ENCODE assay signal across 9 mouse cellular contexts in the genomic region with DNA sequence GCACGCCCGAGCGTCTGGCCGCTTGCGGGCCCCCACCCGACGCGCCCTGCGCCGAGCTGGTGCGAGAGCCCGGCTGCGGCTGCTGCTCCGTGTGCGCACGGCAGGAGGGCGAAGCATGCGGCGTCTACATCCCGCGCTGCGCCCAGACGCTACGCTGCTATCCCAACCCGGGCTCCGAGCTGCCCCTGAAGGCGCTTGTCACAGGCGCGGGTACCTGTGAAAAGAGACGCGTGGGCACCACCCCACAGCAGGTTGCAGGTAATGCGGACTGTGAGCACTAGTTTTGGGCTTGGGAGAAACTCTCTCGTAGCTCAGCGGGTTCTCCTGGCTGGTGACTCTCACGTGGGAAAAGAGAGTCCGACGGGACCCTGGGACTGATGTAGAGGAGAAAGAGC. TPM values are rescaled to one million over a fixed set of nuclear protein-coding genes. Genes with fewer than 3 reads are reported as not detected.
A peak's percentile ranks its signal among the peaks of the same experiment; 100 is the strongest.
DNase-seq lines count a peak whose midpoint lies in the region; ATAC-seq and TF ChIP-seq lines count a peak whose summit lies in the region.
"Had no signal": no experiment of that assay in that cellular context is flagged by ENCODE, and none has a peak within 500 bp of the region (broad histone marks: within the 10 kb centered on the region; RNA-seq: fewer than 3 reads in every experiment).

No protein-coding gene starts in this region.

- TF ChIP-seq CTCF in E14TG2a.4 (conservative IDR thresholded peaks at IDR 0.05; ENCODE audit: low read length), result no peak

- DNase-seq in heart, postnatal 4 days, result no peak
- peak; percentile 58 for DNase-seq in embryonic facial prominence, embryonic 11.5 days (ENCODE audit: low spot score)
- DNase-seq in intestine, embryonic 14.5 days (ENCODE audit: low spot score), result peak; percentile 82
- no peak for DNase-seq in adrenal gland, adult 8-10 months
- DNase-seq in thymus, postnatal 10 days (ENCODE audit: low spot score in 2 of 2), result no peak

- under 1% methylated on average over 37 of the region's 37 CpGs for WGBS in heart, embryonic 15.5 days
- 0% methylated on average over 37 of the region's 37 CpGs for WGBS in embryonic facial prominence, embryonic 11.5 days
- 0% methylated on average over 35 of the region's 37 CpGs for WGBS in intestine, embryonic 14.5 days

- peak overlapping the region; percentile 67 for H3K4me3 ChIP-seq in heart, embryonic 15.5 days
- H3K4me3 ChIP-seq in E14TG2a.4 (replicated peaks; ENCODE audit: low read length), result peak overlapping the region; percentile 98
- H3K4me3 ChIP-seq in embryonic facial prominence, embryonic 11.5 days (ENCODE audit: low read depth, low read length), result peak overlapping the region; percentile 72
- H3K4me3 ChIP-seq in intestine, embryonic 14.5 days (ENCODE audit: low read depth, low read length), result peak overlapping the region; percentile 59
- H3K4me3 ChIP-seq in myocyte, result peak overlapping the region; percentile 36

- peak; percentile 36; the same call in 1 of the 2 replicates for ATAC-seq in heart, embryonic 15.5 days (replicated peaks; ENCODE audit: insufficient number of reproducible peaks, insufficient read depth, low FRiP score, low read depth)
- ATAC-seq in embryonic facial prominence, embryonic 11.5 days (replicated peaks; ENCODE audit: insufficient number of reproducible peaks, low FRiP score, low TSS enrichment, low read depth), result peak; percentile 40; the same call in 1 of the 2 replicates
- ATAC-seq in intestine, embryonic 14.5 days (replicated peaks; ENCODE audit: low FRiP score, low TSS enrichment, low read depth), result peak; percentile 54

- peak overlapping the region; percentile 68 for H3K9ac ChIP-seq in heart, embryonic 15.5 days
- peak overlapping the region; percentile 84 for H3K9ac ChIP-seq in embryonic facial prominence, embryonic 11.5 days (replicated peaks; ENCODE audit: low read length)
- peak overlapping the region; percentile 63 for H3K9ac ChIP-seq in intestine, embryonic 14.5 days (ENCODE audit: low read length)

- H3ac ChIP-seq in myocyte (ENCODE audit: control insufficient read depth, insufficient read length), result peak overlapping the region; percentile 23

- no peak for TF ChIP-seq POLR2A in myocyte (IDR thresholded peaks at IDR 0.05; ENCODE audit: insufficient read length, low read depth)

- H3K4me2 ChIP-seq in heart, embryonic 15.5 days, result peak overlapping the region; percentile 99
- peak overlapping the region; percentile 98 for H3K4me2 ChIP-seq in embryonic facial prominence, embryonic 11.5 days (ENCODE audit: low read depth, low read length)
- H3K4me2 ChIP-seq in intestine, embryonic 14.5 days (ENCODE audit: low read length), result peak overlapping the region; percentile 98
- H3K4me2 ChIP-seq in myocyte (ENCODE audit: low read depth), result peak overlapping the region; percentile 95

- H3K79me2 ChIP-seq in myocyte (ENCODE audit: control insufficient read depth, insufficient read depth), result peaks cover 11% of the 10 kb centered on the region

- H3K9me3 ChIP-seq in heart, embryonic 15.5 days (replicated peaks), result no peaks in the 10 kb centered on the region
- no peaks in the 10 kb centered on the region for H3K9me3 ChIP-seq in E14TG2a.4 (ENCODE audit: low read length)
- no peaks in the 10 kb centered on the region for H3K9me3 ChIP-seq in embryonic facial prominence, embryonic 11.5 days (replicated peaks; ENCODE audit: control insufficient read depth, low read length)
- no peaks in the 10 kb centered on the region for H3K9me3 ChIP-seq in intestine, embryonic 14.5 days (ENCODE audit: control insufficient read depth, low read length)

- peaks cover 37% of the 10 kb centered on the region for H3K4me1 ChIP-seq in heart, embryonic 15.5 days (replicated peaks)
- H3K4me1 ChIP-seq in E14TG2a.4 (replicated peaks; ENCODE audit: low read depth, low read length), result peaks cover 71% of the 10 kb centered on the region
- peaks cover 9% of the 10 kb centered on the region; the same call in 1 of the 2 replicates for H3K4me1 ChIP-seq in embryonic facial prominence, embryonic 11.5 days (ENCODE audit: control insufficient read depth, insufficient read depth, low read length)
- peaks cover 25% of the 10 kb centered on the region for H3K4me1 ChIP-seq in intestine, embryonic 14.5 days (replicated peaks; ENCODE audit: control insufficient read depth, insufficient read depth, low read length)

- no peaks in the 10 kb centered on the region for H3K36me3 ChIP-seq in heart, embryonic 15.5 days
- H3K36me3 ChIP-seq in E14TG2a.4 (ENCODE audit: insufficient read depth, low read length), result peaks cover 24% of the 10 kb centered on the region
- no peaks in the 10 kb centered on the region for H3K36me3 ChIP-seq in embryonic facial prominence, embryonic 11.5 days (replicated peaks; ENCODE audit: control insufficient read depth, insufficient read depth, low read depth, low read length)
- no peaks in the 10 kb centered on the region for H3K36me3 ChIP-seq in intestine, embryonic 14.5 days (ENCODE audit: control insufficient read depth, insufficient read depth, low read length)
- no peaks in the 10 kb centered on the region for H3K36me3 ChIP-seq in myocyte (ENCODE audit: control insufficient read depth, insufficient read depth)

- peaks cover 33% of the 10 kb centered on the region for H3K27me3 ChIP-seq in heart, embryonic 15.5 days
- no peaks in the 10 kb centered on the region for H3K27me3 ChIP-seq in E14TG2a.4 (ENCODE audit: insufficient read depth, low read length)
- H3K27me3 ChIP-seq in embryonic facial prominence, embryonic 11.5 days (ENCODE audit: control insufficient read depth, insufficient read depth, low read length), result no peaks in the 10 kb centered on the region
- no peaks in the 10 kb centered on the region for H3K27me3 ChIP-seq in intestine, embryonic 14.5 days (replicated peaks; ENCODE audit: control insufficient read depth, insufficient read depth, low read length)
- H3K27me3 ChIP-seq in myocyte (ENCODE audit: control insufficient read depth, insufficient read depth, insufficient read length), result no peaks in the 10 kb centered on the region

- no peak overlapping the region for H3K27ac ChIP-seq in heart, embryonic 15.5 days
- H3K27ac ChIP-seq in embryonic facial prominence, embryonic 11.5 days (replicated peaks; ENCODE audit: low read depth, low read length), result peak overlapping the region; percentile 75
- peak overlapping the region; percentile 27; the same call in 1 of the 2 replicates for H3K27ac ChIP-seq in intestine, embryonic 14.5 days (ENCODE audit: low read depth)

TF ChIP-seq in myocyte, 11 proteins besides CTCF, POLR2A, EP300 and RAD21:
- peak in 1 of 3 experiments; percentile 0 for TF ChIP-seq MYOG (IDR thresholded peaks at IDR 0.05; ENCODE audit: control insufficient read depth in 1 of 3, insufficient read depth in 1 of 3, insufficient read length in 2 of 3, low read depth in 2 of 3)
- no peak for TF ChIP-seq E2F4 (IDR thresholded peaks at IDR 0.05; ENCODE audit: insufficient read depth)
- no peak for TF ChIP-seq REST (IDR thresholded peaks at IDR 0.05; ENCODE audit: insufficient read depth, insufficient read length)

RNA-seq across cellular contexts. Expression of gene Igfbp2, which starts 0.4 kb away (rescaled TPM):
- 44.4 and 85.9 TPM in 2 replicates for polyA plus RNA-seq in heart, embryonic 15.5 days (2015; fragmentation: Nextera tagmentation; extraction: Ambion mirVana)
- 1 to 10 TPM; 5.3 to 8.4 TPM for total RNA-seq in heart, postnatal 4 days (2021)
- 368 and 450 TPM in 2 replicates for polyA plus RNA-seq in embryonic facial prominence, embryonic 11.5 days (2014; fragmentation: Nextera tagmentation; extraction: Ambion mirVana)
- polyA plus RNA-seq in intestine, embryonic 14.5 days (2014; fragmentation: Nextera tagmentation; extraction: Ambion mirVana), result 194 and 217 TPM in 2 replicates
- 83.7 TPM for polyA plus RNA-seq in myocyte (2012; fragmentation: generic; extraction: Trizol)
- 1 to 10 TPM; 2.4 to 4.0 (median 2.6) TPM for total RNA-seq in adrenal gland, adult 8-10 months (2022)
- total RNA-seq: hematopoietic stem cell, adult 5-6 weeks had no signal

RNA-seq across cellular contexts. Expression of gene Igfbp5, which starts 50.0 kb away (rescaled TPM):
- polyA plus RNA-seq in heart, embryonic 15.5 days (2015; fragmentation: Nextera tagmentation; extraction: Ambion mirVana), result 79.0 and 101 TPM in 2 replicates
- total RNA-seq in heart, postnatal 4 days (2021), result 100 to 1,000 TPM; 190 to 236 TPM
- 69.4 and 71.2 TPM in 2 replicates for polyA plus RNA-seq in embryonic facial prominence, embryonic 11.5 days (2014; fragmentation: Nextera tagmentation; extraction: Ambion mirVana)
- polyA plus RNA-seq in intestine, embryonic 14.5 days (2014; fragmentation: Nextera tagmentation; extraction: Ambion mirVana), result 46.2 and 53.1 TPM in 2 replicates
- 691 TPM for polyA plus RNA-seq in myocyte (2012; fragmentation: generic; extraction: Trizol)
- 100 to 1,000 TPM in 3 of 4 experiments, 10 to 100 TPM in 1; 99.0 to 265 (median 164) TPM for total RNA-seq in adrenal gland, adult 8-10 months (2022)

Comparison
In these comparisons a context has a peak if more than half of its experiments do, and no peak if none do; other contexts are left out.
1. H3K4me3 ChIP-seq: peak in every context shown above with its lines; median percentile 98 in E14TG2a.4; 72 in embryonic facial prominence, embryonic 11.5 days; 67 in heart, embryonic 15.5 days; 59 in intestine, embryonic 14.5 days; 36 in myocyte.
2. DNase-seq: peak in embryonic facial prominence, embryonic 11.5 days (single experiment) and intestine, embryonic 14.5 days (single experiment); none in heart, postnatal 4 days (single experiment), adrenal gland, adult 8-10 months (single experiment) and thymus, postnatal 10 days (0 of 2).
3. Peak in every context shown above with its lines, with median percentiles within 50 percentile points of each other: ATAC-seq, H3K4me2 ChIP-seq and H3K9ac ChIP-seq.